Mouse (Mus musculus) brain, embryonic 14.5 days (tissue): ENCODE results near the gene Pwwp2a.

ENCODE experiments used
- CTCF ChIP-seq: fragments of 200-500 bp; IDR thresholded peaks from 2 replicates; pipeline ENCODE4 v1.5.1; 2012; ENCODE audit warnings: inconsistent platforms, mild to moderate bottlenecking, moderate library complexity, borderline replicate concordance; ENCODE audit not compliant: insufficient read depth, insufficient read length; ENCODE audit errors: extremely low read depth
- POLR2A ChIP-seq: fragments of 200-500 bp; IDR thresholded peaks from 2 replicates; pipeline ENCODE4 v1.6.1; 2012; ENCODE audit warnings: mild to moderate bottlenecking, inconsistent platforms, borderline replicate concordance; ENCODE audit not compliant: poor library complexity, insufficient read depth, insufficient read length, severe bottlenecking; ENCODE audit errors: extremely low read depth

GRCm38 (mm10) chr11:43696623-43697022, 14.8 kb downstream of the Pwwp2a start:
- TF ChIP-seq CTCF (no peak), POLR2A (no peak)
